Mouse (Mus musculus): ENCODE results near the gene Prrx1.

- TF ChIP-seq POLR2A (IDR thresholded peaks at IDR 0.05; ENCODE audit: control insufficient read depth, extremely low read depth, insufficient read depth, low read length, poor library complexity), result no peak
- no peak for TF ChIP-seq CTCF (IDR thresholded peaks at IDR 0.05; ENCODE audit: borderline replicate concordance, control insufficient read depth, extremely low read depth, insufficient read depth, low read length, poor library complexity)
Measured at GRCm38 (mm10) chr1:163266853-163267538, 46.5 kb downstream of the Prrx1 start.
